In the genomic region with DNA sequence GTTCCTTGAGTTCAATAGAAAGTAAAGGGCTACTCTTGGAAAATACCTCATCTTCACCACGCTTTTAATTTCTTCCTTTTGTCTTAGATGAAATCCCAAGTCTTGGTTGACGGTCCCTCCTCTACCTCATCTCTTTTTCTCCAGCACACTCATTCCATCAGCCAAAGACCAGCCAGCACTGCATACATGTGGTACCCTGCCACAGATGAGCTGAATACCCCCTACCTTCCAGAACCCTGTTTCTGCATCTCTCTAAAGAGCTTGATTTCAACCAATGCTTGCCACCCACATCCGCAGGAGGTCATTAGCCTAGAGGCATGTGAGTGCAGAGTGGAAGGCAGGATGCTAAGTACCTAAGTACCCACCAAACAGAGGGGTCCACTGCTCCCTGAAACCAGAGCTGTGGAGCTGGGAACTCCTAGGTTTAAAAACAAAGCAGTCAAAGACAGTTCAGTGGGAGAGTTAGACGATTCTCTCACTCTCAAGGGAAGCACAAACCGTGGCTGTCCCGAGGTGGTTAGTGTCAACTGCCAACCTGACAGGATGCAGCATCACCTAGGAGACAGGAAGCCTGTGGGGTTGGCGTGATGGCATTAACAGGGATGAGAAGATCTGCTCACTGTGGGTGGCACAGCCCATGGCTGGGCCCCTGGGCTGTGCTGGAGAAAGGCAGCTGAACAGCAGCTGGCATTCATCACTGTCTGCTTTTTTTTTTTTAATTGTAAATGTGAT, we compare ENCODE assay signal across 7 mouse cellular contexts.
DNase-seq lines count a peak whose midpoint lies in the region; ATAC-seq and TF ChIP-seq lines count a peak whose summit lies in the region.

No protein-coding gene starts in this region.

- peaks cover 26% of the 10 kb centered on the region for H3K4me1 ChIP-seq in stomach, embryonic 14.5 days (ENCODE audit: control insufficient read depth, insufficient read depth, low read length)
- H3K4me1 ChIP-seq in stomach, postnatal 0 days (replicated peaks; ENCODE audit: control insufficient read depth, insufficient read depth) = peaks cover 3% of the 10 kb centered on the region; the same call in 1 of the 2 replicates
- peaks cover 31% of the 10 kb centered on the region for H3K4me1 ChIP-seq in forebrain, embryonic 14.5 days (ENCODE audit: control insufficient read depth, insufficient read depth, low read length)
- H3K4me1 ChIP-seq in midbrain, embryonic 11.5 days (ENCODE audit: control insufficient read depth, insufficient read depth, low read length) = peaks cover 18% of the 10 kb centered on the region

- no peak for DNase-seq in stomach, postnatal 0 days (ENCODE audit: low spot score)
- peak; percentile 64 for DNase-seq in forebrain, embryonic 14.5 days (ENCODE audit: low spot score)
- DNase-seq in midbrain, embryonic 11.5 days (ENCODE audit: low spot score, missing footprints) = no peak
- no peak for DNase-seq in ovary, postnatal 36 days (ENCODE audit: low spot score)
- DNase-seq in left cerebral cortex, postnatal 10 days (ENCODE audit: extremely low spot score in 1 of 2, low spot score in 2 of 2) = no peak
- no peak for DNase-seq in gastrocnemius, postnatal 4 days (ENCODE audit: low spot score in 2 of 2)

- no peak overlapping the region for H3K4me2 ChIP-seq in stomach, embryonic 14.5 days (replicated peaks; ENCODE audit: low read depth, low read length)
- no peak overlapping the region for H3K4me2 ChIP-seq in stomach, postnatal 0 days (replicated peaks; ENCODE audit: low read depth)
- no peak overlapping the region for H3K4me2 ChIP-seq in forebrain, embryonic 14.5 days (ENCODE audit: low read length)
- no peak overlapping the region for H3K4me2 ChIP-seq in midbrain, embryonic 11.5 days

- no peak for TF ChIP-seq EP300 in stomach, postnatal 0 days (optimal IDR thresholded peaks at IDR 0.05)

- H3K27ac ChIP-seq in stomach, embryonic 14.5 days (ENCODE audit: low read length) = peak overlapping the region; percentile 61
- no peak overlapping the region for H3K27ac ChIP-seq in stomach, postnatal 0 days (replicated peaks)
- peak overlapping the region; percentile 83; the same call in 1 of the 2 replicates for H3K27ac ChIP-seq in forebrain, embryonic 14.5 days (ENCODE audit: low read depth, low read length)
- H3K27ac ChIP-seq in midbrain, embryonic 11.5 days (ENCODE audit: low read depth, low read length) = no peak overlapping the region

- TF ChIP-seq CTCF in stomach, postnatal 0 days (IDR thresholded peaks at IDR 0.05; ENCODE audit: low read depth) = no peak

- H3K9ac ChIP-seq in stomach, embryonic 14.5 days (replicated peaks; ENCODE audit: low read depth, low read length) = 0 out of 2 replicates have a peak overlapping the region, but pooled peaks have one; percentile 10
- no peak overlapping the region for H3K9ac ChIP-seq in stomach, postnatal 0 days (ENCODE audit: low read length)
- H3K9ac ChIP-seq in forebrain, embryonic 14.5 days (ENCODE audit: low read length) = no peak overlapping the region
- H3K9ac ChIP-seq in midbrain, embryonic 11.5 days (ENCODE audit: low read length) = no peak overlapping the region; the same call in 1 of the 2 replicates

- H3K9me3 ChIP-seq in stomach, embryonic 14.5 days (ENCODE audit: control insufficient read depth, low read depth, low read length) = no peaks in the 10 kb centered on the region
- no peaks in the 10 kb centered on the region for H3K9me3 ChIP-seq in stomach, postnatal 0 days (ENCODE audit: control insufficient read depth, low read length)
- H3K9me3 ChIP-seq in forebrain, embryonic 14.5 days (replicated peaks; ENCODE audit: control insufficient read depth, low read length) = no peaks in the 10 kb centered on the region
- H3K9me3 ChIP-seq in midbrain, embryonic 11.5 days (ENCODE audit: control insufficient read depth, low read length) = no peaks in the 10 kb centered on the region

- intact Hi-C loops in left cerebral cortex, postnatal 10 days (cut with DNase I) = no loop called here

- H3K4me3 ChIP-seq in stomach, embryonic 14.5 days (ENCODE audit: low read depth, low read length) = no peak overlapping the region
- H3K4me3 ChIP-seq in stomach, postnatal 0 days (ENCODE audit: low read depth, low read length) = no peak overlapping the region
- no peak overlapping the region for H3K4me3 ChIP-seq in forebrain, embryonic 14.5 days (ENCODE audit: low read depth, low read length)
- H3K4me3 ChIP-seq in midbrain, embryonic 11.5 days (ENCODE audit: low read depth, low read length) = no peak overlapping the region

- H3K36me3 ChIP-seq in stomach, embryonic 14.5 days (ENCODE audit: control insufficient read depth, insufficient read depth, low read length) = no peaks in the 10 kb centered on the region
- no peaks in the 10 kb centered on the region for H3K36me3 ChIP-seq in stomach, postnatal 0 days (ENCODE audit: control insufficient read depth, insufficient read depth, low read length)
- H3K36me3 ChIP-seq in forebrain, embryonic 14.5 days (ENCODE audit: control insufficient read depth, insufficient read depth, low read length) = no peaks in the 10 kb centered on the region
- H3K36me3 ChIP-seq in midbrain, embryonic 11.5 days (ENCODE audit: control insufficient read depth, insufficient read depth, low read length) = no peaks in the 10 kb centered on the region

- ATAC-seq in stomach, embryonic 14.5 days (ENCODE audit: insufficient number of reproducible peaks, insufficient read depth, low FRiP score, low read depth) = 0 out of 2 replicates have a peak, but pooled peaks have one; percentile 56
- ATAC-seq in stomach, postnatal 0 days (ENCODE audit: low FRiP score, low TSS enrichment) = no peak
- peak; percentile 80 for ATAC-seq in forebrain, embryonic 14.5 days
- ATAC-seq in midbrain, embryonic 11.5 days (ENCODE audit: low FRiP score) = peak; percentile 71

- WGBS in stomach, embryonic 14.5 days = 48% methylated on average over 7 of the region's 7 CpGs
- WGBS in stomach, postnatal 0 days = 54% methylated on average over 7 of the region's 7 CpGs
- 13% methylated on average over 7 of the region's 7 CpGs for WGBS in forebrain, embryonic 14.5 days
- 39% methylated on average over 7 of the region's 7 CpGs for WGBS in midbrain, embryonic 11.5 days

- H3K27me3 ChIP-seq in stomach, embryonic 14.5 days (ENCODE audit: control insufficient read depth, insufficient read depth, low read length) = no peaks in the 10 kb centered on the region
- no peaks in the 10 kb centered on the region for H3K27me3 ChIP-seq in stomach, postnatal 0 days (ENCODE audit: control insufficient read depth, insufficient read depth, low read length)
- H3K27me3 ChIP-seq in forebrain, embryonic 14.5 days (replicated peaks; ENCODE audit: control insufficient read depth, insufficient read depth, low read length) = no peaks in the 10 kb centered on the region
- H3K27me3 ChIP-seq in midbrain, embryonic 11.5 days (ENCODE audit: control insufficient read depth, insufficient read depth, low read length) = no peaks in the 10 kb centered on the region

Comparison
In these comparisons a context has a peak if more than half of its experiments do, and no peak if none do; other contexts are left out.
1. H3K27ac ChIP-seq: peak in stomach, embryonic 14.5 days (single experiment) and forebrain, embryonic 14.5 days (single experiment); none in stomach, postnatal 0 days (single experiment) and midbrain, embryonic 11.5 days (single experiment).